Mouse (Mus musculus) liver, postnatal 0 days (tissue): ENCODE results near the gene Bhlha15. TPM values are rescaled to one million over a fixed set of nuclear protein-coding genes. Genes with fewer than 3 reads are reported as not detected.
A peak's percentile ranks its signal among the peaks of the same experiment; 100 is the strongest.

ENCODE experiments used
- ATAC-seq: fragments of 200-750 bp; cut with Nextera tagmentation; 2 replicates; pipeline ENCODE4 v1.8.0; 2017; ENCODE audit warnings: mild to moderate bottlenecking, moderate library complexity
- DNase-seq: peaks from one replicate; pipeline ENCODE4 v3.0.0-alpha.2; 2016
- H3K27ac ChIP-seq: fragments of 300-500 bp; sonication (generic); 2 replicates; pipeline ENCODE4 v1.5.1; 2014; ENCODE audit warnings: antibody characterized with exemption, moderate library complexity, mild to moderate bottlenecking, low read depth
- H3K27me3 ChIP-seq: fragments of 300-500 bp; sonication (generic); 2 replicates; pipeline ENCODE4 v1.6.1; 2014; ENCODE audit warnings: low read length, control low read depth, mixed read lengths; ENCODE audit not compliant: insufficient read depth
- H3K36me3 ChIP-seq: fragments of 300-500 bp; sonication (generic); replicated peaks from 2 replicates; pipeline ENCODE4 v1.6.1; 2014; ENCODE audit warnings: mild to moderate bottlenecking, control low read depth, low read length, moderate library complexity, mixed read lengths; ENCODE audit not compliant: insufficient read depth
- H3K4me1 ChIP-seq: fragments of 300-500 bp; sonication (generic); 2 replicates; pipeline ENCODE4 v1.6.1; 2014; ENCODE audit warnings: antibody characterized with exemption, mild to moderate bottlenecking, control low read depth; ENCODE audit not compliant: insufficient read depth
- H3K4me2 ChIP-seq: fragments of 300-500 bp; sonication (generic); 2 replicates; pipeline ENCODE4 v1.6.1; 2014; ENCODE audit warnings: low read depth, mild to moderate bottlenecking, low read length, moderate library complexity, mixed read lengths
- H3K4me3 ChIP-seq: fragments of 300-500 bp; sonication (generic); 2 replicates; pipeline ENCODE4 v1.5.1; 2014; ENCODE audit warnings: low read depth, low read length
- H3K9ac ChIP-seq: fragments of 300-500 bp; sonication (generic); replicated peaks from 2 replicates; pipeline ENCODE4 v1.6.1; 2014; ENCODE audit warnings: mild to moderate bottlenecking, moderate library complexity
- H3K9me3 ChIP-seq: fragments of 300-500 bp; sonication (generic); 2 replicates; pipeline ENCODE4 v1.6.1; 2016; ENCODE audit warnings: mild to moderate bottlenecking, control low read depth, low read length, mixed read lengths
- CTCF ChIP-seq: sonication (generic); IDR thresholded peaks from 2 replicates; pipeline ENCODE4 v1.5.1; 2016; ENCODE audit warnings: antibody characterized with exemption, low read depth
- EP300 ChIP-seq: IDR thresholded peaks from 2 replicates; pipeline ENCODE4 v1.6.1; 2016; ENCODE audit warnings: antibody characterized with exemption, low read depth, mild to moderate bottlenecking
- WGBS: fragments of 180-500 bp; shearing (Covaris S2); extraction: QIAGEN DNeasy Blood & Tissue Kit; methylation state at CpG from one replicate; pipeline ENCODE4 v1.1.7; 2014; ENCODE audit not compliant: insufficient replicate concordance; 5-methylcytosine and 5-hydroxymethylcytosine counted together
- polyA plus RNA-seq: library from polyadenylated mRNA; unstranded; fragments of >200 nt; fragmentation: Nextera tagmentation; extraction: Ambion mirVana; gene quantifications from 2 replicates; pipeline ENCODE4 v1.2.1, GENCODE M21; 2015

Gene Bhlha15
- polyA plus RNA-seq, 1 experiment from 2014 or later, result 0.16 TPM

GRCm38 (mm10) chr5:144184350-144185045, 5.6 kb upstream of the Bhlha15 start:
- TF ChIP-seq EP300, result no peak
- TF ChIP-seq CTCF, result no peak
- H3K9ac ChIP-seq, result no peak overlapping the region
- DNase-seq (no peak), ATAC-seq (no peak)
- 0 out of 2 replicates have a peak, but pooled peaks cover 4% of the 10 kb centered on the region for H3K4me1 ChIP-seq
- 86% methylated on average over 21 of the region's 21 CpGs for WGBS
- no peak overlapping the region for H3K27ac ChIP-seq
- H3K4me3 ChIP-seq, result no peak overlapping the region
- H3K36me3 ChIP-seq, result peaks cover 14% of the 10 kb centered on the region
- no peaks in the 10 kb centered on the region for H3K9me3 ChIP-seq
- no peak overlapping the region for H3K4me2 ChIP-seq
- no peaks in the 10 kb centered on the region for H3K27me3 ChIP-seq

GRCm38 (mm10) chr5:144188422-144188821, 1.7 kb upstream of the Bhlha15 start:
- Histone ChIP-seq H3K36me3 (peaks cover 14% of the 10 kb centered on the region), H3K27ac (no peak overlapping the region), H3K9ac (no peak overlapping the region), H3K4me2 (no peak overlapping the region), H3K4me3 (no peak overlapping the region), H3K27me3 (no peaks in the 10 kb centered on the region), H3K9me3 (no peaks in the 10 kb centered on the region), H3K4me1 (peaks cover 21% of the 10 kb centered on the region)
- DNase-seq (no peak), ATAC-seq (no peak)
- WGBS, result 71% methylated on average over 6 of the region's 6 CpGs
- TF ChIP-seq EP300 (no peak), CTCF (no peak)

GRCm38 (mm10) chr5:144189327-144189726, 759 bp upstream of the Bhlha15 start:
- no peaks in the 10 kb centered on the region for H3K27me3 ChIP-seq
- no peak overlapping the region for H3K4me3 ChIP-seq
- H3K27ac ChIP-seq, result no peak overlapping the region
- H3K4me2 ChIP-seq, result 0 out of 2 replicates have a peak overlapping the region, but pooled peaks have one; percentile 71
- H3K4me1 ChIP-seq, result peaks cover 21% of the 10 kb centered on the region
- WGBS, result 53% methylated on average over 7 of the region's 7 CpGs
- DNase-seq (no peak), ATAC-seq (no peak; the same call in 1 of the 2 replicates)
- TF ChIP-seq EP300 (no peak), CTCF (no peak)
- H3K9ac ChIP-seq, result no peak overlapping the region
- no peaks in the 10 kb centered on the region for H3K9me3 ChIP-seq
- H3K36me3 ChIP-seq, result peaks cover 14% of the 10 kb centered on the region

- H3K4me1 ChIP-seq, result peaks cover 21% of the 10 kb centered on the region
- no peak overlapping the region for H3K27ac ChIP-seq
- WGBS, result 61% methylated on average over 23 of the region's 23 CpGs
- H3K4me2 ChIP-seq, result peak overlapping the region; percentile 71; the same call in 1 of the 2 replicates
- DNase-seq (no peak), ATAC-seq (no peak)
- peaks cover 2% of the 10 kb centered on the region for H3K36me3 ChIP-seq
- TF ChIP-seq EP300 (no peak), CTCF (no peak)
- no peaks in the 10 kb centered on the region for H3K9me3 ChIP-seq
- no peaks in the 10 kb centered on the region for H3K27me3 ChIP-seq
- no peak overlapping the region for H3K9ac ChIP-seq
- H3K4me3 ChIP-seq, result no peak overlapping the region
Measured at GRCm38 (mm10) chr5:144191026-144191425, 940 bp downstream of the Bhlha15 start.

- no peak for DNase-seq
- Histone ChIP-seq H3K27ac (no peak overlapping the region), H3K4me1 (peaks cover 21% of the 10 kb centered on the region), H3K9me3 (no peaks in the 10 kb centered on the region), H3K4me2 (no peak overlapping the region), H3K4me3 (no peak overlapping the region), H3K36me3 (0 out of 2 replicates have a peak, but pooled peaks cover 2% of the 10 kb centered on the region), H3K9ac (no peak overlapping the region), H3K27me3 (no peaks in the 10 kb centered on the region)
- no peak for ATAC-seq
- TF ChIP-seq CTCF, result no peak
- no peak for TF ChIP-seq EP300
- whole genome bisulfite sequencing, result 55% methylated on average over 5 of the region's 6 CpGs
Measured at GRCm38 (mm10) chr5:144192673-144193072, 2.6 kb downstream of the Bhlha15 start.

- Histone ChIP-seq H3K9me3 (no peaks in the 10 kb centered on the region), H3K9ac (no peak overlapping the region)
- no peak for DNase-seq
Measured at GRCm38 (mm10) chr5:144194416-144194815, 4.3 kb downstream of the Bhlha15 start.

More at GRCm38 (mm10) chr5:144194416-144194815, 4.3 kb downstream of the Bhlha15 start:
- no peaks in the 10 kb centered on the region for H3K27me3 ChIP-seq
- H3K4me2 ChIP-seq, result no peak overlapping the region
- no peak overlapping the region for H3K4me3 ChIP-seq
- 0 out of 2 replicates have a peak, but pooled peaks cover 2% of the 10 kb centered on the region for H3K36me3 ChIP-seq
- H3K27ac ChIP-seq, result no peak overlapping the region
- WGBS, result 72% methylated on average over 7 of the region's 7 CpGs
- no peak for TF ChIP-seq CTCF
- no peak for TF ChIP-seq EP300
- ATAC-seq, result no peak
- H3K4me1 ChIP-seq, result peaks cover 17% of the 10 kb centered on the region
